Mouse (Mus musculus) olfactory bulb, adult 2 months (tissue): ENCODE results near the gene Eef1g.

Source experiments
- CTCF ChIP-seq: fragments of 200-500 bp; IDR thresholded peaks from 2 replicates; pipeline ENCODE4 v1.5.1; 2012; ENCODE audit warnings: low read depth, mild to moderate bottlenecking, low read length, moderate library complexity; ENCODE audit not compliant: insufficient read depth
- POLR2A ChIP-seq: fragments of 200-500 bp; IDR thresholded peaks from 2 replicates; pipeline ENCODE4 v1.6.1; 2012; ENCODE audit warnings: mild to moderate bottlenecking, low read depth, low read length, moderate library complexity; ENCODE audit not compliant: insufficient read depth

DNA sequence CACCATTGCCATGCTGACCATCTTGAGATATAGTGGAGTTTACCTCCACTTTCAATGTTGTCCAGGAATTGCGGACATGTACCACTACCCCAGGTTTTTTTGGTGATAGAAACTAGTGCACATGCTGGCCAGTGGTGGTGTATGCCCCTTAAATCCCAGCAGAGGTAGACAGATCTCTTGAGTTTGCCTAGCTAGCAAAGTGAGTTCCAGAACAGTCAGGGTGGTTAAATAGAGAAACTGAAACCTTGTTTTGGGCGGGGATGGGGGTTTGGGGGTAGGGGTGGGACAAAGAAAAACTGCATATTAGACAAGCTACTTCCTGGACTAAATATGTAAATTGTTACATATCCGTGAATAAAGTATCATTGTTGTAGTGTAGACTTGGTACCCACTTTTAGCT, 47.8 kb upstream of the Eef1g start:
- no peak for TF ChIP-seq CTCF
- TF ChIP-seq POLR2A, result no peak
